Mouse (Mus musculus) ovary, adult 10 weeks (tissue): Measurements from ENCODE around the gene Olfr328. TPM values are rescaled to one million over a fixed set of nuclear protein-coding genes. Genes with fewer than 3 reads are reported as not detected.

Source experiments
- polyA plus RNA-seq: library from polyadenylated mRNA; stranded (reverse); fragments of 350-450 nt; fragmentation: Illumina TruSeq; extraction: RNeasy Lipid Tissue Mini Kit (QIAGEN cat#74804); gene quantifications from one replicate; pipeline ENCODE4 v1.2.3, GENCODE M21; 2014

The Olfr328 gene
- polyA plus RNA-seq = 0.20 TPM

DNA sequence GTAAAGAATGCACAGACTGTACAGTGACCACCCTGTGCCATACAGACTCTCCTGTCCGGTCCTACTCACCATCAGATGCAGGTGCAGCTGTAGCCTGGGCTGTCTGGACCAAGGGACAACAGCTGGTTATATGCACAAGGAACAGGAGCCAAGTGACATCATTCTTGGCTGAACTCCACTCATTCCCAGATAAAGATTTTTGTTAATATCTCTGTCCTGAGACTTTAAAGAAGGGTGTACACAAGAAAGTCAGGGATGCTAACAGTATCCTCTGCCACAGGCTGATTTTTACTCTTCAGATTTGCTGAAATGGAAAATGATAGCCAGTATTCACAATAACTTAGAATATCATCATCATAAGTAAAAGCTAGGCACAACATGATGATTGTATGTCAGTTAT lies at the start of gene Olfr328:
Olfr328 (minus strand) TSS at position 101 of the 400 bp plus-strand sequence.

DNA sequence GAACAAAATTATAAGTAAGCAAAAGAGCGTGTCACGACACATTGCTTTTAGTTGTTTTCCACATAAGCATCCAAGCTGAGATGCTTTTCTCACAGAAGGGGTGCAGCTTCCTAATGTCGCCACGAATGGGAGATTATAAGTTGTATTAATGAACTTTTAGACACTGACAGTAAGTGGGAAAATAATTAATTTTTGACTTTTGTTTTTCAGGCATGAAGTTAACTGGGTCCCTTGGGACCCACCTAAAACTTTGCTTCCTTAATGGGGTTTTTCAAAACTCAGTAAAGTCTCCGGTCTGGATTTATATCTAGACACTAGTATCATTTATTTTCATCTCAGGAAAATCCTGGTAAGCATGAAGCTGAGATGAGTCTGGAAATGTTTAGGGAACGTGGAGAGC lies 39.4 kb upstream of the Olfr328 start, which contains the start of gene Olfr324:
Olfr324 (plus strand) TSS at position 301 of the 400 bp plus-strand sequence.

DNA sequence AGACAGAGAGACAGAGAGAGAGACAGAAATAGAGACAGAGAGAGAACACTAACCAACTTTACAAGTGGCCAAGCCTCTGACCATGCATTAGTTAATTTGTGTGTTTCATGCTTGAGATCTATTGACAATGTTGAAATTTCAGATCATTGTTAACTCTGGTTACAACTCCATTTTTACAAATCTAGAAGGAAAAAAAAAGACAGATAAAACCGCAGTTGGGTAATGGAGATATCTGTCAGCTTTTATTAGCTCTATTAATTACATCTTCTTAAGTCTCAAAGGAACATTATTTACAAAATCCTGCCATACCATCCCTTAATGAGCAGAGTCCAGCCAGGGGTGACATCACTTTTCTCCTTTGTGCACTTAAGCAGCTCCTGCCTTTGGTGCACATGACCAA lies 22.0 kb upstream of the Olfr328 start, which contains the start of gene Olfr325:
Olfr325 (plus strand) TSS at position 301 of the 400 bp plus-strand sequence.

DNA sequence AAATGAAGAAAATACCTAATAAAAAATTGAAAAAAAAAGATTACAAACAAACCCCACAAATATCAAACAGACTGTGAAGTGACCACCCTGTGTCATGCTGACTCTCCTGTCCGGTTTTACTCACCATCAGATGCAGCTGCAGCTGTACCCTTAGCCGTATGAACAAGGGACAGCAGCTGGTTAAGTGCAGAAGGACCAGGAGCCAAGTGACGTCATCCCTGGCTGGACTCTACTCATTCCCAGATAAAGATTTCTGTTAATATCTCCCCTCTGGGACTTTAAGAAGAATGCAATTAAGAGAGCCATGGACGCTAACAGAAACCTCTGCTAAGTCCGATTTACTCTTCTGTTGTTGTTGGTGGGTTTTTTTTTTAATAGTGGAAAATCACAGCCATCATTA lies 15.0 kb upstream of the Olfr328 start, which contains the start of gene Olfr224:
Olfr224 (minus strand) TSS at position 149 of the 400 bp plus-strand sequence.

DNA sequence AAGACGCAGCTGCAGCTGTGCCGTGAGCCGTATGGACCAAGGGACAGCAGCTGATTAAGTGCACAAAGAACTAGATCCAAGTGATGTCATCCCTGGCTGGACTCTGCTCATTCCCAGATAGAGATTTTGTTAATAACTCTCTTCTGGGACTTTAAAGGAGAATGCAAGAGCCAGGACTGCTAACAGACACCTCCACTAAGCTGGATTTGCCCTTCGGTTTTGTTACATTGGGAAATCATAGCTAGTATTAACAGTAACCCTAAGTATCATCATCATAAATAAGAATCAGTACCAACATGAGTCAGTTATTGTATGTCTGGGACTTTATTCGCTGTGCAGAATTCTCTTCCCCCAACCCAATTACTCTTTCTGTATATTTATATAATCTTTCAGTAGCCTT lies 9.1 kb downstream of the Olfr328 start, which contains the start of gene Olfr329-ps:
Olfr329-ps (minus strand) TSS at position 101 of the 400 bp plus-strand sequence.

DNA sequence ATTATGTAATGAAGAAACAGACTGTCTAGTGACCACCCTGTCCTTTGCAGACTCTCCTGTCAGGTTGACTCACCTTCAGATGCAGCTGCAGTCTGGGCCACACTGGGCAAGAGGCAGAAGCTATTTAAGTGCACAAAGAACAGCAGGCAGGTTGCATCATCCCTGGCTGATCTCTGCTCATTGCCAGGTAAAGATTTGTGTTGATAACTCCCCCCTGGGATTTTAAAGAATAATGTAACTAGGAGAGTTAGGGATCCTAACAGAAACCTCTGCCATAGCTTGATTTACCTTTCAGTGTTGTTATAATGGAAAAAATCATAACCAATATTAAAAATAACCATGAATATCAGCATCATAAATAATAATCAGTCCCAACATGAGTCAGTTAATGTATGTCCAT lies 20.7 kb downstream of the Olfr328 start, which contains the start of gene Olfr330:
Olfr330 (minus strand) TSS at position 101 of the 400 bp plus-strand sequence.

DNA sequence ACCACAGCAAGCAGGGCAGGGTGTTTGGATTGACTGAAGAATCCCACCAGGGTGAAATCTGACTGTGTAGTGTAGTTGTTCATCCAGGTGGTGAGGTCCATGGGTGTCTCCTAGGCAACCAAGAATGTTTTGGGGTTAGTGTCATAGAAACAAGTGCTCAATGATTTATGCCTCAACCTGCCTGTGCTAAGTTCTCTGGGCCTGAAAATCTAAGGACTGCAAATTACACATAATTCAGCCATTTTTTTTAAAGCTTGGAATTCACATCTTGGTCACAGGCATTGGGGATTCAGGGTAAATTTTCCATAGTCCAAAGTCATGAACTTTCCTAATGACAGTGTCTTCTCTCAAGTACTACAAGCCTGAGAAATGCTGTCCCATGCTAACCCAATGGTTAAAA lies 53.0 kb downstream of the Olfr328 start, which contains the start of gene Olfr331:
Olfr331 (minus strand) TSS at position 101 of the 400 bp plus-strand sequence.

Other genes starting within 250 kb of the Olfr328 start
- 0.48 TPM for gene Zfp692, start 248.6 kb downstream of the Olfr328 start, polyA plus RNA-seq
- 52.3 TPM for gene Zfp672, start 225.3 kb downstream of the Olfr328 start, polyA plus RNA-seq
- gene Sh3bp5l, start 224.9 kb downstream of the Olfr328 start, polyA plus RNA-seq = 0.80 TPM
- not detected for gene Lypd8, start 176.6 kb downstream of the Olfr328 start, polyA plus RNA-seq
- not detected for gene 1810065E05Rik, start 134.5 kb downstream of the Olfr328 start, polyA plus RNA-seq
- gene Gm12253, start 123.1 kb downstream of the Olfr328 start, polyA plus RNA-seq = not detected
- not detected for gene Lypd9, start 102.7 kb downstream of the Olfr328 start, polyA plus RNA-seq
- gene Olfr30, start 93.4 kb downstream of the Olfr328 start, polyA plus RNA-seq = not detected
- not detected for gene Olfr332, start 63.1 kb downstream of the Olfr328 start, polyA plus RNA-seq
- not detected for gene Olfr331, start 53.1 kb downstream of the Olfr328 start, polyA plus RNA-seq
- gene Olfr330, start 20.8 kb downstream of the Olfr328 start, polyA plus RNA-seq = 4.5 TPM
- 5.1 TPM for gene Olfr329-ps, start 9.2 kb downstream of the Olfr328 start, polyA plus RNA-seq
- not detected for gene Olfr224, start 14.9 kb upstream of the Olfr328 start, polyA plus RNA-seq
- gene Olfr325, start 22.1 kb upstream of the Olfr328 start, polyA plus RNA-seq = not detected
- gene Olfr324, start 39.5 kb upstream of the Olfr328 start, polyA plus RNA-seq = not detected
- gene 2210407C18Rik, start 60.4 kb upstream of the Olfr328 start, polyA plus RNA-seq = 0.80 TPM
- gene Olfr323, start 74.9 kb upstream of the Olfr328 start, polyA plus RNA-seq = not detected
- not detected for gene Trim58, start 84.8 kb upstream of the Olfr328 start, polyA plus RNA-seq
- gene Olfr322, start 103.1 kb upstream of the Olfr328 start, polyA plus RNA-seq = not detected
- gene Olfr320, start 125.5 kb upstream of the Olfr328 start, polyA plus RNA-seq = not detected
- gene Olfr319, start 143.5 kb upstream of the Olfr328 start, polyA plus RNA-seq = not detected
- not detected for gene Olfr318, start 168.4 kb upstream of the Olfr328 start, polyA plus RNA-seq
- gene Olfr317, start 183.6 kb upstream of the Olfr328 start, polyA plus RNA-seq = not detected
- not detected for gene Olfr316, start 197.1 kb upstream of the Olfr328 start, polyA plus RNA-seq
- not detected for gene Olfr315, start 217.6 kb upstream of the Olfr328 start, polyA plus RNA-seq
- gene Olfr314, start 227.3 kb upstream of the Olfr328 start, polyA plus RNA-seq = not detected
- 17.5 TPM for gene Fam183b, start 246.3 kb upstream of the Olfr328 start, polyA plus RNA-seq